Mouse (Mus musculus) skeletal muscle tissue, postnatal 0 days (tissue): Measurements from ENCODE around the gene Wnt9a. TPM values are rescaled to one million over a fixed set of nuclear protein-coding genes. Genes with fewer than 3 reads are reported as not detected.

Source experiments
- microRNA-seq, 2 experiments: library from miRNA; unstranded; fragments of <30 nt; microRNA quantifications; one replicate each; pipeline ENCODE4; 2016
- polyA plus RNA-seq: library from polyadenylated mRNA; unstranded; fragments of >200 nt; fragmentation: Nextera tagmentation; extraction: Ambion mirVana; gene quantifications from 2 replicates; pipeline ENCODE4 v1.2.1, GENCODE M21; 2015

Wnt9a gene
- polyA plus RNA-seq = 10.2 and 13.9 TPM in 2 replicates

DNA sequence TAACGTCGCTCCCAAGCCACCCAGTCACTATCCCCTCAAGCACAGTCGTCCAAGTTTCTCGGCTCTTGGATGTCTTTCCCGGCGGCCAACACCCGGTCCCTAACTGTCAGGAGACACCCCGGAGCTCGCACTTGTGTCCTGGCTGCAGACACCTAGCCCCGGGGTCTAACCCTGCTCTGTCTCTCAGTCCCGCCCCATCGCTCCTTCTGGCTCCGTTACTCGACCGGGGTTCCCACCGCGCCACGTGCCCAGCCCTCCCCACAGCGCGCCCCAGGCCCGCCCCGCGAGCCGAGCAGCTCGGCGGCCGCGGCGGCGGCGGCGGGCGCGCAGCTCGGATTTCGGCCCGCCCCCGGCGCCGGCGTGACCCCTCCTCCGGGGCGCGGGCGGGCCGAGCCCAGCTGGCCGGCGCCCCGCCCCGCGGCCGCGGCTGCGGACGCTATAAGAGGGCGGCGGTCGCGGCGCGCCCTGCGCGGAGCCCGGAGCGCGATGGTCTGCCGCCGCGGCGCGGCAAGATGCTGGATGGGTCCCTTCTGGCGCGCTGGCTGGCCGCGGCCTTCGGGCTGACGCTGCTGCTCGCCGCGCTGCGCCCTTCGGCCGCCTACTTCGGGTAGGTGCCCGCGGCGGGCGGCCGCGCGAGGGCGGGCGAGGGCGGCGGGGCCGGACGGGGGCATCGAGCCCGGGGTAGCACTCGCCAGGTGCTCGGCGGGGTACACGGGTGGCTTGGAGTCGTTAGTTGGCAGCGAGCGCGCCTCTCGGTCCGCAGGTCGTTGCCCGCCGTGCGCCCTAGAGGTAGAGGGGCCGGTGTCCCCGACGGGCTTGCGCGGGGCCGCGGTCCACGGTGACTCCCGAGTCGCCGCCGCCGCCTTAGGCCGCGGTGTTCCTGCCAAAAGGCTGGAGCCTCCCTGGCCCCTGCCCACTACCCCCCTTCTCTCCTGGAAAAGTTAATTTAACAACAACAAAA lies at the start of gene Wnt9a:
Gene Wnt9a (plus strand): TSS at position 468 of the 961 bp plus-strand sequence.

GRCm38 (mm10) chr11:59290702-59291303 lies 15.9 kb upstream of the Wnt9a start, which contains the start of gene Wnt3a:
Gene Wnt3a (minus strand): TSS chr11:59290752.

DNA sequence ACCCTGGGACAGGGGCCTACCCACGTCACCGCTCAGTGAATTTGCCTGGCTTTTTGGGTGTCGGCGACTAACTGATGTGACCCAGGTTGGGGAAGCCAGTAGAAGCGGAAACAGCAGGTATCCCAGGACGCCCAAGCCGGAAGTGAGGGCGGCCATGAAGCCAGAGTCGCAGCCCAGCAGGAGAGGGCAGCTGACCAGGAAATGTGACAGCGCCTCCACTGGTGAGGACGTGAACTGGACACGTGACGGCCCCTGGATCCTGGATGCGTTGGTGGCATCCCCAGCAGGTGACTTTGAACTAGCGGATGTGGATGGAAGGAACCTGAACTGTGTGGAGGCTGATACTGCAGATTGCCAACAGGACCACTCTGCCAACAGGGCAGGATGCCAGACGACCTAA lies 68.7 kb downstream of the Wnt9a start, which contains the start of gene Prss38:
Gene Prss38 (minus strand): TSS at position 183 of the 400 bp plus-strand sequence.

Small RNAs within 50 kb of the gene (microRNA-seq; reads per million reads assigned to microRNA genes)
- gene Gm24756 = 0 reads per million in 2 experiments

Other genes with a start within 250 kb of the Wnt9a start
- 19.9 and 27.4 TPM in 2 replicates for gene Obscn, start 170.5 kb upstream of the Wnt9a start, polyA plus RNA-seq
- 10.9 and 11.6 TPM in 2 replicates for gene Iba57, start 143.2 kb upstream of the Wnt9a start, polyA plus RNA-seq
- 0.85 and 1.6 TPM in 2 replicates for gene Gjc2, start 123.7 kb upstream of the Wnt9a start, polyA plus RNA-seq
- 54.6 and 62.7 TPM in 2 replicates for gene Guk1, start 114.7 kb upstream of the Wnt9a start, polyA plus RNA-seq
- 95.2 and 96.2 TPM in 2 replicates for gene Mrpl55, start 104.4 kb upstream of the Wnt9a start, polyA plus RNA-seq
- 10.5 and 13.2 TPM in 2 replicates for gene 2310033P09Rik, start 98.6 kb upstream of the Wnt9a start, polyA plus RNA-seq
- 305 and 358 TPM in 2 replicates for gene Arf1, start 78.7 kb upstream of the Wnt9a start, polyA plus RNA-seq
- not detected in 2 replicates for gene Wnt3a, start 16.2 kb upstream of the Wnt9a start, polyA plus RNA-seq
- gene Prss38, start 68.7 kb downstream of the Wnt9a start, polyA plus RNA-seq = not detected in 2 replicates
- gene Jmjd4, start 143.1 kb downstream of the Wnt9a start, polyA plus RNA-seq = 7.4 and 8.3 TPM in 2 replicates
- 46.2 and 48.9 TPM in 2 replicates for gene Snap47, start 144.3 kb downstream of the Wnt9a start, polyA plus RNA-seq
- 4.9 and 6.6 TPM in 2 replicates for gene Zfp867, start 165.5 kb downstream of the Wnt9a start, polyA plus RNA-seq
- gene Zkscan17, start 219.8 kb downstream of the Wnt9a start, polyA plus RNA-seq = 7.9 and 8.9 TPM in 2 replicates
- gene Nlrp3, start 234.6 kb downstream of the Wnt9a start, polyA plus RNA-seq = 0.08 and 0.61 TPM in 2 replicates